Mouse (Mus musculus) T-cell, adult 2 months (primary cell): ENCODE results near the gene Git1.

Experiments used
- DNase-seq: peaks from one replicate; pipeline ENCODE4 v3.0.0; 2022; ENCODE audit warnings: low spot score

The Git1 gene

GRCm38 (mm10) chr11:77493512-77494343, at the start of gene Git1:
Gene Git1, plus strand, starts transcription at chr11:77493562.
- peak; percentile 32 for DNase-seq

GRCm38 (mm10) chr11:77444939-77445338, 48.4 kb upstream of the Git1 start:
- no peak for DNase-seq

GRCm38 (mm10) chr11:77446628-77447041, 46.7 kb upstream of the Git1 start:
- DNase-seq: peak; percentile 54

GRCm38 (mm10) chr11:77449224-77449623, 44.1 kb upstream of the Git1 start:
- DNase-seq: no peak

GRCm38 (mm10) chr11:77451670-77452069, 41.7 kb upstream of the Git1 start:
- DNase-seq: no peak

GRCm38 (mm10) chr11:77453388-77453787, 40.0 kb upstream of the Git1 start:
- no peak for DNase-seq

- no peak for DNase-seq
These were observed 37.4 kb upstream of the Git1 start for GRCm38 (mm10) chr11:77455770-77456510.

- no peak for DNase-seq
These were observed 36.5 kb upstream of the Git1 start for GRCm38 (mm10) chr11:77456866-77457265.

GRCm38 (mm10) chr11:77461856-77462255, 31.5 kb upstream of the Git1 start:
- no peak for DNase-seq

GRCm38 (mm10) chr11:77462283-77463100, 30.9 kb upstream of the Git1 start, which contains the start of gene Coro6:
Gene Coro6, plus strand, starts transcription at chr11:77462411.
- peak; percentile 10 for DNase-seq

- no peak for DNase-seq
These were observed 30.3 kb upstream of the Git1 start for GRCm38 (mm10) chr11:77463101-77463445.

GRCm38 (mm10) chr11:77463786-77464185, 29.6 kb upstream of the Git1 start:
- DNase-seq: no peak

GRCm38 (mm10) chr11:77464684-77465083, 28.7 kb upstream of the Git1 start:
- DNase-seq: no peak

GRCm38 (mm10) chr11:77465111-77465510, 28.3 kb upstream of the Git1 start:
- no peak for DNase-seq

- no peak for DNase-seq
These were observed 26.8 kb upstream of the Git1 start for GRCm38 (mm10) chr11:77466544-77466943.

GRCm38 (mm10) chr11:77467157-77467556, 26.2 kb upstream of the Git1 start:
- DNase-seq: peak; percentile 87

- peak; percentile 82 for DNase-seq
These were observed 25.6 kb upstream of the Git1 start for GRCm38 (mm10) chr11:77467784-77468183.

- DNase-seq: no peak
These were observed 25.0 kb upstream of the Git1 start for GRCm38 (mm10) chr11:77468397-77468796.

- DNase-seq: no peak
These were observed 22.0 kb upstream of the Git1 start for GRCm38 (mm10) chr11:77471407-77471806.

GRCm38 (mm10) chr11:77472775-77473174, 20.6 kb upstream of the Git1 start:
- no peak for DNase-seq

GRCm38 (mm10) chr11:77476216-77476615, 17.1 kb upstream of the Git1 start:
- no peak for DNase-seq

- no peak for DNase-seq
These were observed 16.5 kb upstream of the Git1 start for GRCm38 (mm10) chr11:77476895-77477294.
